Mouse (Mus musculus) neural tube, embryonic 12.5 days (tissue): ENCODE measurements around the gene Micu1. TPM values are rescaled to one million over a fixed set of nuclear protein-coding genes. Genes with fewer than 3 reads are reported as not detected.
A peak's percentile ranks its signal among the peaks of the same experiment; 100 is the strongest.

Source experiments
- ATAC-seq: fragments of 200-750 bp; cut with Nextera tagmentation; 2 replicates; pipeline ENCODE4 v1.8.0; 2017; ENCODE audit warnings: low read depth, mild to moderate bottlenecking, moderate TSS enrichment, moderate library complexity; ENCODE audit not compliant: low FRiP score
- H3K27ac ChIP-seq: fragments of 300-500 bp; sonication (generic); 2 replicates; pipeline ENCODE4 v1.5.1; 2016
- H3K27me3 ChIP-seq: fragments of 300-500 bp; sonication (generic); replicated peaks from 2 replicates; pipeline ENCODE4 v1.6.1; 2016; ENCODE audit warnings: mild to moderate bottlenecking
- H3K36me3 ChIP-seq: fragments of 300-500 bp; sonication (generic); 2 replicates; pipeline ENCODE4 v1.6.1; 2016; ENCODE audit warnings: mild to moderate bottlenecking
- H3K4me1 ChIP-seq: fragments of 300-500 bp; sonication (generic); 2 replicates; pipeline ENCODE4 v1.6.1; 2016
- H3K4me2 ChIP-seq: fragments of 300-500 bp; sonication (generic); replicated peaks from 2 replicates; pipeline ENCODE4 v1.6.1; 2016; ENCODE audit warnings: mild to moderate bottlenecking
- H3K4me3 ChIP-seq: fragments of 300-500 bp; sonication (generic); 2 replicates; pipeline ENCODE4 v1.5.1; 2016
- H3K9ac ChIP-seq: fragments of 300-500 bp; sonication (generic); 2 replicates; pipeline ENCODE4 v1.6.1; 2016; ENCODE audit warnings: mild to moderate bottlenecking
- H3K9me3 ChIP-seq: fragments of 300-500 bp; sonication (generic); 2 replicates; pipeline ENCODE4 v1.6.1; 2016; ENCODE audit warnings: mild to moderate bottlenecking
- WGBS: fragments of 180-500 bp; shearing (Covaris S2); methylation state at CpG from one replicate; pipeline ENCODE4 v1.1.7; 2016; 5-methylcytosine and 5-hydroxymethylcytosine counted together
- polyA plus RNA-seq: library from polyadenylated mRNA; unstranded; fragments of >200 nt; fragmentation: Nextera tagmentation; extraction: Ambion mirVana; gene quantifications from 2 replicates; pipeline ENCODE4 v1.2.1, GENCODE M21; 2016

The Micu1 gene
- polyA plus RNA-seq, 1 experiment from 2014 or later, result 75.6 TPM

- H3K27ac ChIP-seq, result no peak overlapping the region
- WGBS, result 78% methylated on average over 6 of the region's 6 CpGs
- no peaks in the 10 kb centered on the region for H3K36me3 ChIP-seq
- 0 out of 2 replicates have a peak, but pooled peaks cover 4% of the 10 kb centered on the region for H3K4me1 ChIP-seq
- H3K27me3 ChIP-seq, result no peaks in the 10 kb centered on the region
- H3K4me3 ChIP-seq, result no peak overlapping the region
- H3K9ac ChIP-seq, result no peak overlapping the region
- H3K9me3 ChIP-seq, result no peaks in the 10 kb centered on the region
- no peak overlapping the region for H3K4me2 ChIP-seq
- no peak for ATAC-seq
Measured at GRCm38 (mm10) chr10:59846416-59846815, 144.1 kb downstream of the Micu1 start.

DNA sequence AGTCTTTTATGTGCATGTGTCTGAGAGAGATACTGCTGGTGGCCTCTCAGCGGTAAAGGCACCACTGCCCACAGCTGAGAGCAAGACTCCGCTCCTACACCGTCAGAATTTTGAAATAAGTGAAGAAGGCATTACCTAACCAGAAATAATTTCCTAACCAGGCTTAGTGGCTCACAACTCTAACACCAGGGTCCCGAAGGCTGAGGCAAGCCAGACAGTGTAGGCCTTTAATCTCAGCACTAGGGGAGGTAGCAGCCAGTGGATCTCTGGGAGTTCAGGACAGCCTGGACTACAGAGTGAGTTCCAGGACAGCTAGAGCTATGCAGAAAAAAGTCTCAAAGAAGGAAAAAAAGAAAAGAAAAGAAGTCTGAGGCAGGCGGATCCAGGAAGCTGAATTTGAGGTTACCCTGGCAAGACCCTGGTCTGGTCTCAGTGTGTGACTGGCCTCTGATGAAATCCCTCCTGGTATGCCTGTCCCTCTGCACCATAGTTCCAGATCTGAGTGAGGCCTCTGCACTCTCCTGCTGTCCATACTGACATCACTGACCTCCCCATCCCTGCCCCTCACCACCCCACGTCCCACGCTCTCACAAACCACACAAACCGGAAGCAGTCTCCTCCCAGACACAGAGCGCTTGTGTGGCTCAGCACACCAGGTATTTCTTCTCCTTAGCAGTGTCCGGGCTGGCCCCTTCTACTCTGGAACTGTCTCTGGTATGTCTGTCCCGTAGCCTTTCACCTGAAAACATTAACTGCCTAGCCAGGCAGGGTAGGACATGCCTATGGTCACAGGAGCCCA is 146.0 kb downstream of the Micu1 start:
- Histone ChIP-seq H3K27ac (no peak overlapping the region), H3K27me3 (no peaks in the 10 kb centered on the region), H3K36me3 (no peaks in the 10 kb centered on the region), H3K4me3 (no peak overlapping the region), H3K4me2 (no peak overlapping the region), H3K4me1 (0 out of 2 replicates have a peak, but pooled peaks cover 4% of the 10 kb centered on the region), H3K9ac (no peak overlapping the region), H3K9me3 (no peaks in the 10 kb centered on the region)
- ATAC-seq, result no peak
- 85% methylated on average over 11 of the region's 11 CpGs for WGBS

DNA sequence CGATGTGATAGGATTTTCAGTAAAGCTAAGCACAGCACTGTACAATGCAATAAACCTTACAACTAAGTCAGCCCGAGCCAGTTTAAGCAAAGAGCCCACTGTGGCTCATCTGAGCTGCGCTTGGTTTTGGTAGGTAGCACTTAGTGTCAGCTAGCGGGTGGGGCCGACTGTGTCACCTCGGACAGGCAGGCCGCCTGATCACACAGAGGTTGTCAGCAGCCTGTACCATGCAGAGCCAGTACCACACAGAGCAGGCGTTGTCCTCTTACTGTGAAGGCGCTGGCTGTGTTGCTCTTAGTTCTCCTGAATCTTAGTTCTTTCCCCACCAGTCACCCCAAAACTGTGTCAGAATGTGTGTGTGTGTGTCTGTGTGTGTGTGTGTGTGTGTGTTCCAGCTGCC is 146.7 kb downstream of the Micu1 start:
- Histone ChIP-seq H3K4me2 (no peak overlapping the region), H3K36me3 (no peaks in the 10 kb centered on the region), H3K4me1 (0 out of 2 replicates have a peak, but pooled peaks cover 4% of the 10 kb centered on the region), H3K9ac (no peak overlapping the region), H3K9me3 (no peaks in the 10 kb centered on the region), H3K27ac (no peak overlapping the region), H3K4me3 (no peak overlapping the region), H3K27me3 (no peaks in the 10 kb centered on the region)
- WGBS, result 68% methylated on average over 9 of the region's 9 CpGs
- no peak for ATAC-seq

DNA sequence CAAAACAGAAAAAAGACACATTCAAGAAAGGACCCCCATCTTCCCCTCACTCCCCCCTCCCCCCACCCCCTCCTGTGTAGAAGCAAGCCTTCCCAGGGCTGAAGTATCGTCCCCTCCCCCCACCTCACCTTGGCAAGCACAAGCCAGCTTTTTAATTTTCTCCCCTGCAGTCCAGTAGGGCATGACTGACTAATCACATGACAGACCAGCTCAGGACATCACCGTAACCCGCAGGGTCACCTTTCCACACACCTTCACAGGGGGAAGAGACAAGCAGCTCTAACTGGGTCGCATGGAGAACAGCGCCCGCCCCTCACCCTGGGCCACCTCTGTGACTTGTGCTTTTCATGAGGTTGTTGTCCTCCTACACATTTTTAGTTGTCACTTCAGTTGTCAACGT is 147.1 kb downstream of the Micu1 start:
- Histone ChIP-seq H3K27me3 (no peaks in the 10 kb centered on the region), H3K27ac (no peak overlapping the region), H3K9ac (no peak overlapping the region), H3K9me3 (no peaks in the 10 kb centered on the region), H3K36me3 (no peaks in the 10 kb centered on the region), H3K4me2 (no peak overlapping the region), H3K4me1 (0 out of 2 replicates have a peak, but pooled peaks cover 4% of the 10 kb centered on the region), H3K4me3 (no peak overlapping the region)
- ATAC-seq, result no peak
- 89% methylated on average over 7 of the region's 7 CpGs for WGBS

GRCm38 (mm10) chr10:59857157-59857556 is 154.9 kb downstream of the Micu1 start:
- Histone ChIP-seq H3K4me3 (no peak overlapping the region), H3K4me2 (no peak overlapping the region), H3K27ac (no peak overlapping the region), H3K36me3 (no peaks in the 10 kb centered on the region), H3K9ac (no peak overlapping the region), H3K9me3 (no peaks in the 10 kb centered on the region), H3K27me3 (no peaks in the 10 kb centered on the region), H3K4me1 (no peaks in the 10 kb centered on the region)
- 70% methylated on average over 5 of the region's 5 CpGs for WGBS
- no peak for ATAC-seq

DNA sequence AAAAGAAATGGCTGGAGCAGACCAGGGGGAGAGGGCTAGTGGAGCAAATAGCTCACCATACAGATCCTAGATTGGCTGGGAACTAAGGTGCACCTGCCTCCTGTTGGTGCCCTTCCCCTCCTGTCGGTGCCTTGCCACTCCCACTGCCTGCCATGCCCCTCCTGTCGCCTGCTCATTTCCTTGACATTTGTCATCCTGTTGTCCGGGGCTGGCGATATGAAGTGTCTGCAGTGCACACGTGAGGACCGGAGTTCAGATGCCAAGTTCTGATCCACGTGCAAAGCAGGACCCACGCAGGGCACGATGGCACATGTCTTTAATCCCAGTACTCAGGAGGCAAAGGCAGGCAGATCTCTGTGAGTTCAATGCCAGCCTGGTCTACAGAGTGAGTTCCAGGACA is 158.4 kb downstream of the Micu1 start:
- WGBS, result 81% methylated on average over 9 of the region's 9 CpGs
- H3K4me3 ChIP-seq, result no peak overlapping the region
- H3K4me1 ChIP-seq, result peaks cover 7% of the 10 kb centered on the region; the same call in 1 of the 2 replicates
- H3K27ac ChIP-seq, result no peak overlapping the region
- ATAC-seq, result no peak
- no peak overlapping the region for H3K4me2 ChIP-seq
- H3K27me3 ChIP-seq, result no peaks in the 10 kb centered on the region
- H3K9ac ChIP-seq, result no peak overlapping the region
- H3K36me3 ChIP-seq, result no peaks in the 10 kb centered on the region
- no peaks in the 10 kb centered on the region for H3K9me3 ChIP-seq

GRCm38 (mm10) chr10:59861201-59861600 is 158.9 kb downstream of the Micu1 start:
- peaks cover 7% of the 10 kb centered on the region; the same call in 1 of the 2 replicates for H3K4me1 ChIP-seq
- no peak overlapping the region for H3K4me3 ChIP-seq
- no peak overlapping the region for H3K4me2 ChIP-seq
- H3K9me3 ChIP-seq, result no peaks in the 10 kb centered on the region
- 85% methylated on average over 10 of the region's 10 CpGs for WGBS
- no peaks in the 10 kb centered on the region for H3K36me3 ChIP-seq
- H3K27ac ChIP-seq, result no peak overlapping the region
- H3K9ac ChIP-seq, result no peak overlapping the region
- no peaks in the 10 kb centered on the region for H3K27me3 ChIP-seq
- ATAC-seq, result no peak

GRCm38 (mm10) chr10:59862816-59863440 is 160.7 kb downstream of the Micu1 start:
- H3K4me1 ChIP-seq, result peaks cover 7% of the 10 kb centered on the region; the same call in 1 of the 2 replicates
- no peak for ATAC-seq
- WGBS, result 86% methylated on average over 6 of the region's 6 CpGs

DNA sequence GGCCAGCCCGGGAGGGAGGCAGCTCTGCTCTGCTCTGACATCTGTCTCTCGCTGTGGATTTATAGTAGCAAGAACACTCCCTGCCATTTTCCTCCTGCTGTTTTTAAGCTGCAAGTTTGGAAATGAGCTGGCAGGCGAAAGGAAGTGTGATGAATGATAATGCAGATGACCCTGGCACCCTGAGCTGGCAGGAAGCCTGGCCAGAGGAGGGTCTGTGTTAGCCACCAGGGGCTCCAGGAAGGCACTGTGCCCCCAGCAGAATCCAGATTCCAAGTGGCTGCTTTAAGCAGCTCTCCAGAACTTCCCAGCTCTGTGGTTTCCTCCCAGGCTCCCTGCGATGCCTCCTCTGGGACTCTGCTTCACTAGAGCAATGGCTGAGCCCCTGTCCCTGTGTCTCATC is 161.3 kb downstream of the Micu1 start:
- Histone ChIP-seq H3K27me3 (no peaks in the 10 kb centered on the region), H3K4me3 (no peak overlapping the region), H3K27ac (no peak overlapping the region), H3K36me3 (no peaks in the 10 kb centered on the region), H3K9me3 (no peaks in the 10 kb centered on the region), H3K4me2 (no peak overlapping the region), H3K4me1 (peaks cover 7% of the 10 kb centered on the region; the same call in 1 of the 2 replicates), H3K9ac (no peak overlapping the region)
- WGBS, result 39% methylated on average over 4 of the region's 4 CpGs
- ATAC-seq, result no peak

More at GRCm38 (mm10) chr10:59862816-59863440, 160.7 kb downstream of the Micu1 start:
- H3K27ac ChIP-seq, result no peak overlapping the region
- H3K4me2 ChIP-seq, result no peak overlapping the region
- no peaks in the 10 kb centered on the region for H3K36me3 ChIP-seq
- no peaks in the 10 kb centered on the region for H3K27me3 ChIP-seq
- H3K9me3 ChIP-seq, result no peaks in the 10 kb centered on the region
- no peak overlapping the region for H3K4me3 ChIP-seq
- no peak overlapping the region for H3K9ac ChIP-seq

DNA sequence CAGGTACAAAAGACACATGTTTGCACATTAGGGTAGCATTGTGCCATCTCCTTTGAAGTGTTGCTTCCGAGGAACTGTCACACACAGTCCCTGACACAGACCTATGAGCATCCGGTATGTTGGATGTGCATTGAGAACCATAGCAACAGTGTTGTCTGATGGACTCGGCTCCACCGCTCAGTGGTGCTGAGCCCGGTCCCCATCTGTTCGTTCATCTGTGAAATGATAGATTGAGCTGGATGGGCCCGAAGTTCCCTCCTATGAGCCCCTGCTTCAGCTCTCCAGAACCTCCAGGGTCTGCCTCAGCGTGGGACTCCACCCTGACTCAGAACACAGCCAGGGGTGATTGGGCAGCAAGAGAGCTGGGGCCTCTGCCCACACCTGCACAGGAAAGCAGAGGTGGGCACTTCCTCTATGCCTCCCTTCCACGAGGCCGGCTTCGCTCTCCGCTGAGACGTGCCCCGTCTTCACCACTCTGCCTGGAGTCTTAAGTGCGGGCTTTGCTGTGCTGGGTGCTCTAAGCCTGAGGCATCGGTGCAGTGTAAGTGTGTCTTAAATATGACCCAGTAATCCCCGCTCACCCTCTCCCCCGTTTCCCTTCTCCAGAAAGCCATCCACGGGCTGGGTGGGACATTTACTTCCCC is 162.1 kb downstream of the Micu1 start:
- H3K4me3 ChIP-seq, result no peak overlapping the region
- H3K4me2 ChIP-seq, result no peak overlapping the region
- no peaks in the 10 kb centered on the region for H3K36me3 ChIP-seq
- no peaks in the 10 kb centered on the region for H3K27me3 ChIP-seq
- ATAC-seq, result 0 out of 2 replicates have a peak, but pooled peaks have one; percentile 27
- no peak overlapping the region for H3K27ac ChIP-seq
- no peak overlapping the region for H3K9ac ChIP-seq
- H3K9me3 ChIP-seq, result no peaks in the 10 kb centered on the region
- 66% methylated on average over 19 of the region's 19 CpGs for WGBS
- H3K4me1 ChIP-seq, result peaks cover 7% of the 10 kb centered on the region; the same call in 1 of the 2 replicates

DNA sequence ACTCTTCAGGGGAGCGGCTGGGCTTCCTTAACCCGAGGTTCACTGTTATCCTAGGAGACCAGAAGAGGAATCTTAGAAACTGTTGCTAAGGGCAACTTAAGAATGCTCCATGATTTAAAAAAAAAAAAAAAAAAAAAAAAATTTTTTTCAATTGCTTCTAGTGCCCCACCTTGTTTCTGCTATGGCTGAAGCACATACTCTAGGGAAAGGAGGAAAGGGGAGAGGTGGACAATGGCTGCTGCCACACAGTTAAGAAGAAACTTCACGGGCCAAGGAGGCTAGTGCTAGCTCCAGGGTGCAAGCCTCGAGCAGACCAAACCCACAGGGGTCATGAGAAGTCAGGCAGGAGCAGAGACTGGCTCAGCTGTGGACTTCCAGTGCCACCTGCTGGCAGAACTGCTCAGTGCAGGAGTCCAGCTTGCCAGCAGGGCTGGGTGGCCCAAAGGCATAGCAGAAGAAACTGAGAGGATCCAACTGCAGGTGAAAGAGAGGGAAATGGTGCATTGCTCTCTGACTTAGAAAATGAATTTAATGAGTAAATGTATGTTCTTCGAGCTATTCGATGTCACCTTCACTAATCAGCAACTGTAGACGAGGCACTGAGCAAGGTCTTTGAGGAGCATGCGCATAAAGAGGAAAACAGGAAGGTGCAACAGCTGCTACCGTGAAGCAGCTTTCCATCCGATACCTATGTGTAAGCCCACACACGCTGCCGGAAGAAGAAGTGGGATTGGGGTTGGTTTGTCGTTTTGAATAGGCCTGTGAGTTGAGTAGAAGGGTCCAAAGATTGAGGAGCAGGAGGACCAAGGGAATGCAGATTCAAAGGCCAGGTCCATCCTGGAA is 162.8 kb downstream of the Micu1 start:
- 36% methylated on average over 13 of the region's 13 CpGs for WGBS
- H3K9me3 ChIP-seq, result no peaks in the 10 kb centered on the region
- no peak overlapping the region for H3K4me2 ChIP-seq
- no peaks in the 10 kb centered on the region for H3K36me3 ChIP-seq
- no peak overlapping the region for H3K27ac ChIP-seq
- no peaks in the 10 kb centered on the region for H3K27me3 ChIP-seq
- ATAC-seq, result peak; percentile 66
- H3K4me3 ChIP-seq, result no peak overlapping the region
- H3K9ac ChIP-seq, result no peak overlapping the region
- H3K4me1 ChIP-seq, result peaks cover 7% of the 10 kb centered on the region; the same call in 1 of the 2 replicates
